Mouse (Mus musculus) kidney, postnatal 0 days (tissue): ENCODE measurements around the gene Cdc42se1. TPM values are rescaled to one million over a fixed set of nuclear protein-coding genes. Genes with fewer than 3 reads are reported as not detected.

ENCODE experiments used
- ATAC-seq: fragments of 200-750 bp; cut with Nextera tagmentation; replicated peaks from 2 replicates; pipeline ENCODE4 v1.8.0; 2017; ENCODE audit warnings: low read depth, moderate number of reproducible peaks, moderate TSS enrichment, moderate library complexity; ENCODE audit not compliant: low FRiP score
- DNase-seq: peaks from one replicate; pipeline ENCODE4 v3.0.0-alpha.2; 2016; ENCODE audit warnings: low spot score
- H3K27ac ChIP-seq: fragments of 300-500 bp; sonication (generic); 2 replicates; pipeline ENCODE4 v1.5.1; 2014; ENCODE audit warnings: mild to moderate bottlenecking
- H3K27me3 ChIP-seq: fragments of 300-500 bp; sonication (generic); 2 replicates; pipeline ENCODE4 v1.6.1; 2014; ENCODE audit warnings: low read length, mixed read lengths; ENCODE audit not compliant: insufficient read depth
- H3K36me3 ChIP-seq: fragments of 300-500 bp; sonication (generic); 2 replicates; pipeline ENCODE4 v1.6.1; 2014; ENCODE audit warnings: low read length, mixed read lengths; ENCODE audit not compliant: insufficient read depth
- H3K4me1 ChIP-seq: fragments of 300-500 bp; sonication (generic); replicated peaks from 2 replicates; pipeline ENCODE4 v1.6.1; 2014; ENCODE audit warnings: antibody characterized with exemption, low read length, mixed read lengths; ENCODE audit not compliant: insufficient read depth
- H3K4me2 ChIP-seq: fragments of 300-500 bp; sonication (generic); 2 replicates; pipeline ENCODE4 v1.6.1; 2014; ENCODE audit warnings: mild to moderate bottlenecking, low read length, moderate library complexity, mixed read lengths
- H3K4me3 ChIP-seq: fragments of 300-500 bp; sonication (generic); replicated peaks from 2 replicates; pipeline ENCODE4 v1.5.1; 2014; ENCODE audit warnings: low read depth, low read length
- H3K9ac ChIP-seq: fragments of 300-500 bp; sonication (generic); 2 replicates; pipeline ENCODE4 v1.6.1; 2014; ENCODE audit warnings: low read depth, low read length
- H3K9me3 ChIP-seq: fragments of 300-500 bp; sonication (generic); replicated peaks from 2 replicates; pipeline ENCODE4 v1.6.1; 2016; ENCODE audit warnings: low read length, inconsistent platforms, mixed read lengths
- CTCF ChIP-seq: IDR thresholded peaks from 2 replicates; pipeline ENCODE4 v1.5.1; 2016; ENCODE audit warnings: antibody characterized with exemption, low read depth, mild to moderate bottlenecking, moderate library complexity
- WGBS: fragments of 180-500 bp; shearing (Covaris S2); extraction: QIAGEN DNeasy Blood & Tissue Kit; methylation state at CpG from one replicate; pipeline ENCODE4 v1.1.7; 2014; 5-methylcytosine and 5-hydroxymethylcytosine counted together
- polyA plus RNA-seq: library from polyadenylated mRNA; unstranded; fragments of >200 nt; fragmentation: Nextera tagmentation; extraction: Ambion mirVana; gene quantifications from 2 replicates; pipeline ENCODE4 v1.2.1, GENCODE M21; 2015

The Cdc42se1 gene
- polyA plus RNA-seq, 1 experiment from 2014 or later: 102 TPM

- 68% methylated on average over 2 of the region's 2 CpGs for WGBS
- Histone ChIP-seq H3K4me2 (no peak overlapping the region), H3K36me3 (0 out of 2 replicates have a peak, but pooled peaks cover 3% of the 10 kb centered on the region), H3K4me3 (no peak overlapping the region), H3K4me1 (0 out of 2 replicates have a peak, but pooled peaks cover 6% of the 10 kb centered on the region), H3K9me3 (no peaks in the 10 kb centered on the region), H3K27ac (no peak overlapping the region), H3K9ac (no peak overlapping the region), H3K27me3 (no peaks in the 10 kb centered on the region)
- DNase-seq (no peak), ATAC-seq (no peak)
- no peak for TF ChIP-seq CTCF
Observed at GRCm38 (mm10) chr3:95243086-95243485, 14.6 kb downstream of the Cdc42se1 start.

- Histone ChIP-seq H3K9ac (no peak overlapping the region), H3K27ac (no peak overlapping the region), H3K4me2 (no peak overlapping the region), H3K4me1 (0 out of 2 replicates have a peak, but pooled peaks cover 2% of the 10 kb centered on the region), H3K4me3 (no peak overlapping the region), H3K36me3 (no peaks in the 10 kb centered on the region), H3K27me3 (no peaks in the 10 kb centered on the region), H3K9me3 (no peaks in the 10 kb centered on the region)
- no peak for TF ChIP-seq CTCF
- ATAC-seq: no peak
- WGBS: 66% methylated on average over 5 of the region's 5 CpGs
- no peak for DNase-seq
Observed at GRCm38 (mm10) chr3:95246465-95247231, 18.1 kb downstream of the Cdc42se1 start.

GRCm38 (mm10) chr3:95247660-95248336, 19.3 kb downstream of the Cdc42se1 start:
- 59% methylated on average over 1 of the region's 1 CpGs for WGBS
- 0 out of 2 replicates have a peak, but pooled peaks cover 2% of the 10 kb centered on the region for H3K4me1 ChIP-seq
- no peak overlapping the region for H3K4me3 ChIP-seq
- H3K9ac ChIP-seq: no peak overlapping the region
- no peaks in the 10 kb centered on the region for H3K27me3 ChIP-seq
- H3K9me3 ChIP-seq: no peaks in the 10 kb centered on the region
- DNase-seq (no peak), ATAC-seq (no peak)
- no peak overlapping the region for H3K27ac ChIP-seq
- TF ChIP-seq CTCF: no peak
- H3K4me2 ChIP-seq: no peak overlapping the region
- H3K36me3 ChIP-seq: 0 out of 2 replicates have a peak, but pooled peaks cover 2% of the 10 kb centered on the region

- H3K4me1 ChIP-seq: 0 out of 2 replicates have a peak, but pooled peaks cover 2% of the 10 kb centered on the region
- no peak overlapping the region for H3K4me3 ChIP-seq
- TF ChIP-seq CTCF: no peak
- H3K27me3 ChIP-seq: no peaks in the 10 kb centered on the region
- no peak overlapping the region for H3K4me2 ChIP-seq
- no peaks in the 10 kb centered on the region for H3K9me3 ChIP-seq
- WGBS: 65% methylated on average over 5 of the region's 5 CpGs
- H3K36me3 ChIP-seq: 0 out of 2 replicates have a peak, but pooled peaks cover 11% of the 10 kb centered on the region
- ATAC-seq (no peak), DNase-seq (no peak)
- no peak overlapping the region for H3K9ac ChIP-seq
- H3K27ac ChIP-seq: no peak overlapping the region
Observed at GRCm38 (mm10) chr3:95250361-95250760, 21.8 kb downstream of the Cdc42se1 start.

- no peak for DNase-seq
- no peak for TF ChIP-seq CTCF
- Histone ChIP-seq H3K9ac (no peak within 1 kb of the TSS), H3K4me3 (no peak within 1 kb of the TSS), H3K27ac (0 out of 2 replicates have a peak within 1 kb of the TSS, but pooled peaks have one; percentile 22), H3K9me3 (no peaks in the 10 kb centered on the region), H3K36me3 (0 out of 2 replicates have a peak, but pooled peaks cover 12% of the 10 kb centered on the region), H3K4me2 (0 out of 2 replicates have a peak within 1 kb of the TSS, but pooled peaks have one; percentile 13), H3K27me3 (no peaks in the 10 kb centered on the region), H3K4me1 (0 out of 2 replicates have a peak, but pooled peaks cover 2% of the 10 kb centered on the region)
- ATAC-seq: peak; percentile 55; the same call in 1 of the 2 replicates
- 42% methylated on average over 7 of the region's 7 CpGs for WGBS
Observed at GRCm38 (mm10) chr3:95250783-95251424, 22.4 kb downstream of the Cdc42se1 start, which contains the start of gene Bnipl. TSS of gene Bnipl (minus strand) at chr3:95251193.

GRCm38 (mm10) chr3:95256931-95257330, 28.4 kb downstream of the Cdc42se1 start:
- H3K27ac ChIP-seq: no peak overlapping the region
- no peaks in the 10 kb centered on the region for H3K9me3 ChIP-seq
- no peak for TF ChIP-seq CTCF
- WGBS: 73% methylated on average over 5 of the region's 5 CpGs
- no peak overlapping the region for H3K9ac ChIP-seq
- no peak overlapping the region for H3K4me2 ChIP-seq
- no peaks in the 10 kb centered on the region for H3K27me3 ChIP-seq
- DNase-seq (no peak), ATAC-seq (no peak)
- H3K4me1 ChIP-seq: no peaks in the 10 kb centered on the region
- H3K4me3 ChIP-seq: no peak overlapping the region
- H3K36me3 ChIP-seq: peaks cover 42% of the 10 kb centered on the region
